Mouse (Mus musculus) spleen, adult 2 months (tissue): ENCODE measurements around the gene Ccdc146.

Experiments used
- CTCF ChIP-seq: fragments of 200-500 bp; IDR thresholded peaks from 2 replicates; pipeline ENCODE4 v1.5.1; 2011; ENCODE audit warnings: mild to moderate bottlenecking, inconsistent platforms; ENCODE audit not compliant: insufficient read depth, insufficient read length, insufficient replicate concordance; ENCODE audit errors: extremely low read depth
- POLR2A ChIP-seq: fragments of 200-500 bp; IDR thresholded peaks from 2 replicates; pipeline ENCODE4 v1.6.1; 2011; ENCODE audit warnings: low read depth, low read length, inconsistent platforms

GRCm38 (mm10) chr5:21439446-21440110, 15.1 kb upstream of the Ccdc146 start:
- TF ChIP-seq CTCF (no peak), POLR2A (no peak)
